Mouse (Mus musculus) neural tube, embryonic 13.5 days (tissue): ENCODE results near the gene Idh2. TPM values are rescaled to one million over a fixed set of nuclear protein-coding genes. Genes with fewer than 3 reads are reported as not detected.
"Not testable (repeated sequence)": the region's sequence is repeated elsewhere in the genome, so short reads cannot be mapped to it uniquely, and the experiment has no call there.

ENCODE experiments used
- ATAC-seq: fragments of 200-750 bp; cut with Nextera tagmentation; 2 replicates; pipeline ENCODE4 v1.8.0; 2017; ENCODE audit warnings: low read depth, mild to moderate bottlenecking, moderate TSS enrichment, moderate library complexity
- H3K27ac ChIP-seq: fragments of 300-500 bp; sonication (generic); replicated peaks from 2 replicates; pipeline ENCODE4 v1.5.1; 2015; ENCODE audit warnings: moderate library complexity, mild to moderate bottlenecking, inconsistent platforms
- H3K27me3 ChIP-seq: fragments of 300-500 bp; sonication (generic); 2 replicates; pipeline ENCODE4 v1.6.1; 2015; ENCODE audit warnings: mild to moderate bottlenecking, inconsistent platforms
- H3K36me3 ChIP-seq: fragments of 300-500 bp; sonication (generic); 2 replicates; pipeline ENCODE4 v1.6.1; 2015; ENCODE audit warnings: mild to moderate bottlenecking, inconsistent platforms
- H3K4me1 ChIP-seq: fragments of 300-500 bp; sonication (generic); replicated peaks from 2 replicates; pipeline ENCODE4 v1.6.1; 2015; ENCODE audit warnings: inconsistent platforms
- H3K4me2 ChIP-seq: fragments of 300-500 bp; sonication (generic); 2 replicates; pipeline ENCODE4 v1.6.1; 2015; ENCODE audit warnings: inconsistent platforms, mild to moderate bottlenecking, moderate library complexity
- H3K4me3 ChIP-seq: fragments of 300-500 bp; sonication (generic); 2 replicates; pipeline ENCODE4 v1.5.1; 2015; ENCODE audit warnings: mild to moderate bottlenecking, inconsistent platforms
- H3K9ac ChIP-seq: fragments of 300-500 bp; sonication (generic); 2 replicates; pipeline ENCODE4 v1.6.1; 2015; ENCODE audit warnings: moderate library complexity, mild to moderate bottlenecking, inconsistent platforms
- H3K9me3 ChIP-seq: fragments of 300-500 bp; sonication (generic); 2 replicates; pipeline ENCODE4 v1.6.1; 2016; ENCODE audit warnings: inconsistent platforms
- whole genome bisulfite sequencing: fragments of 180-500 bp; shearing (Covaris S2); methylation state at CpG from one replicate; pipeline ENCODE4 v1.1.7; 2015; 5-methylcytosine and 5-hydroxymethylcytosine counted together
- polyA plus RNA-seq: library from polyadenylated mRNA; unstranded; fragments of >200 nt; fragmentation: Nextera tagmentation; extraction: Ambion mirVana; gene quantifications from 2 replicates; pipeline ENCODE4 v1.2.1, GENCODE M21; 2015

The Idh2 gene
- polyA plus RNA-seq, 1 experiment from 2014 or later: 217 TPM

GRCm38 (mm10) chr7:80052261-80052660 is 62.9 kb downstream of the Idh2 start:
- H3K4me3 ChIP-seq: no peak overlapping the region
- H3K9me3 ChIP-seq: no peaks in the 10 kb centered on the region
- H3K4me2 ChIP-seq: no peak overlapping the region
- ATAC-seq: peak; percentile 34; the same call in 1 of the 2 replicates
- no peaks in the 10 kb centered on the region for H3K36me3 ChIP-seq
- H3K27me3 ChIP-seq: no peaks in the 10 kb centered on the region
- peaks cover 52% of the 10 kb centered on the region for H3K4me1 ChIP-seq
- peak overlapping the region; percentile 43 for H3K27ac ChIP-seq
- no peak overlapping the region for H3K9ac ChIP-seq
- WGBS: 58% methylated on average over 11 of the region's 11 CpGs

- ATAC-seq: no peak
- no peak overlapping the region for H3K4me2 ChIP-seq
- H3K9me3 ChIP-seq: no peaks in the 10 kb centered on the region
- H3K27ac ChIP-seq: peak overlapping the region; percentile 43
- no peak overlapping the region for H3K4me3 ChIP-seq
- peaks cover 52% of the 10 kb centered on the region for H3K4me1 ChIP-seq
- 77% methylated on average over 6 of the region's 6 CpGs for WGBS
- no peaks in the 10 kb centered on the region for H3K36me3 ChIP-seq
- no peaks in the 10 kb centered on the region for H3K27me3 ChIP-seq
- no peak overlapping the region for H3K9ac ChIP-seq
Observed at GRCm38 (mm10) chr7:80051835-80052234, 63.4 kb downstream of the Idh2 start.

DNA sequence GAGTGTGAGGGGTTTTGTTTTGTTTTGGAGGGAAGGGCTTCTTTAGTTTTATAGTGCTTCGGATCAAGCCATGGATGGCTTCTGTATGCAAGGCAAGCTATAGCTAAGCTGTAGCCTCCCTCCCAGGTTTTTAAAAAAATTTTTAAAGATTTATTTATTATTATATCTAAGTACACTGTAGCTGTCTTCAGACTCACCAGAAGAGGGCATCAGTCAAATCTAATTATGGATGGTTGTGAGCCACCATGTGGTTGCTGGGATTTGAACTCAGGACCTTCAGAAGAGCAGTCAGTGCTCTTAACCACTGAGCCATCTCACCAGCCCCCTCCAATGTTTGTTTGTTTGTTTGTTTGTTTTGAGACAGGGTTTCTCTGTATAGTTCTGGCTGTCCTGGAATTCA is 64.8 kb downstream of the Idh2 start:
- H3K27me3 ChIP-seq, H3K9me3 ChIP-seq, H3K9ac ChIP-seq, H3K4me2 ChIP-seq, H3K36me3 ChIP-seq, H3K27ac ChIP-seq, ATAC-seq, H3K4me3 ChIP-seq: not testable (repeated sequence)
- H3K4me1 ChIP-seq: peaks cover 58% of the 10 kb centered on the region
- 88% methylated on average over 1 of the region's 1 CpGs for WGBS

- H3K9ac ChIP-seq: no peak overlapping the region
- H3K36me3 ChIP-seq: no peaks in the 10 kb centered on the region
- no peak overlapping the region for H3K4me3 ChIP-seq
- WGBS: 67% methylated on average over 2 of the region's 2 CpGs
- no peaks in the 10 kb centered on the region for H3K27me3 ChIP-seq
- H3K4me1 ChIP-seq: peaks cover 64% of the 10 kb centered on the region
- H3K27ac ChIP-seq: no peak overlapping the region
- ATAC-seq: no peak
- H3K9me3 ChIP-seq: no peaks in the 10 kb centered on the region
- no peak overlapping the region for H3K4me2 ChIP-seq
Observed at GRCm38 (mm10) chr7:80049746-80050145, 65.4 kb downstream of the Idh2 start.

GRCm38 (mm10) chr7:80047041-80047440 is 68.2 kb downstream of the Idh2 start:
- Histone ChIP-seq H3K27ac (no peak overlapping the region), H3K4me3 (no peak overlapping the region), H3K9me3 (no peaks in the 10 kb centered on the region), H3K36me3 (no peaks in the 10 kb centered on the region), H3K27me3 (no peaks in the 10 kb centered on the region), H3K9ac (no peak overlapping the region), H3K4me1 (peaks cover 61% of the 10 kb centered on the region), H3K4me2 (no peak overlapping the region)
- 84% methylated on average over 4 of the region's 4 CpGs for WGBS
- no peak for ATAC-seq

Other genes with a start within 250 kb of the Idh2 start
- 54.4 and 63.4 TPM in 2 replicates for gene Ap3s2, start 194.7 kb downstream of the Idh2 start, polyA plus RNA-seq
- gene Arpin, start 180.0 kb downstream of the Idh2 start, polyA plus RNA-seq: 21.6 and 22.8 TPM in 2 replicates
- gene Zfp710, start 90.6 kb downstream of the Idh2 start, polyA plus RNA-seq: 15.0 and 18.9 TPM in 2 replicates
- gene Sema4b, start 71.4 kb upstream of the Idh2 start, polyA plus RNA-seq: 22.1 and 23.2 TPM in 2 replicates
- gene Cib1, start 117.4 kb upstream of the Idh2 start, polyA plus RNA-seq: 31.0 and 34.6 TPM in 2 replicates
- 4.5 TPM in 2 replicates for gene Gdpgp1, start 117.5 kb upstream of the Idh2 start, polyA plus RNA-seq
- 1.6 and 2.8 TPM in 2 replicates for gene Ttll13, start 131.0 kb upstream of the Idh2 start, polyA plus RNA-seq
- gene Ngrn, start 145.8 kb upstream of the Idh2 start, polyA plus RNA-seq: 57.5 and 62.6 TPM in 2 replicates
- 23.7 and 27.7 TPM in 2 replicates for gene Vps33b, start 154.3 kb upstream of the Idh2 start, polyA plus RNA-seq
- gene Prc1, start 179.1 kb upstream of the Idh2 start, polyA plus RNA-seq: 38.3 and 48.2 TPM in 2 replicates
- gene Rccd1, start 209.1 kb upstream of the Idh2 start, polyA plus RNA-seq: 12.6 and 15.6 TPM in 2 replicates
- 61.3 and 61.7 TPM in 2 replicates for gene Unc45a, start 225.6 kb upstream of the Idh2 start, polyA plus RNA-seq
- 22.0 and 24.7 TPM in 2 replicates for gene Hddc3, start 227.7 kb upstream of the Idh2 start, polyA plus RNA-seq